Mouse (Mus musculus) c-Kit-positive CD71-positive TER-119-positive erythroid progenitor cells, embryonic 14.5 days (primary cell): ENCODE data around the gene Trmt44.

Source experiments
- DNase-seq: peaks from one replicate; pipeline ENCODE4 v3.0.0-alpha.2; 2013; ENCODE audit warnings: low spot score

The Trmt44 gene

DNA sequence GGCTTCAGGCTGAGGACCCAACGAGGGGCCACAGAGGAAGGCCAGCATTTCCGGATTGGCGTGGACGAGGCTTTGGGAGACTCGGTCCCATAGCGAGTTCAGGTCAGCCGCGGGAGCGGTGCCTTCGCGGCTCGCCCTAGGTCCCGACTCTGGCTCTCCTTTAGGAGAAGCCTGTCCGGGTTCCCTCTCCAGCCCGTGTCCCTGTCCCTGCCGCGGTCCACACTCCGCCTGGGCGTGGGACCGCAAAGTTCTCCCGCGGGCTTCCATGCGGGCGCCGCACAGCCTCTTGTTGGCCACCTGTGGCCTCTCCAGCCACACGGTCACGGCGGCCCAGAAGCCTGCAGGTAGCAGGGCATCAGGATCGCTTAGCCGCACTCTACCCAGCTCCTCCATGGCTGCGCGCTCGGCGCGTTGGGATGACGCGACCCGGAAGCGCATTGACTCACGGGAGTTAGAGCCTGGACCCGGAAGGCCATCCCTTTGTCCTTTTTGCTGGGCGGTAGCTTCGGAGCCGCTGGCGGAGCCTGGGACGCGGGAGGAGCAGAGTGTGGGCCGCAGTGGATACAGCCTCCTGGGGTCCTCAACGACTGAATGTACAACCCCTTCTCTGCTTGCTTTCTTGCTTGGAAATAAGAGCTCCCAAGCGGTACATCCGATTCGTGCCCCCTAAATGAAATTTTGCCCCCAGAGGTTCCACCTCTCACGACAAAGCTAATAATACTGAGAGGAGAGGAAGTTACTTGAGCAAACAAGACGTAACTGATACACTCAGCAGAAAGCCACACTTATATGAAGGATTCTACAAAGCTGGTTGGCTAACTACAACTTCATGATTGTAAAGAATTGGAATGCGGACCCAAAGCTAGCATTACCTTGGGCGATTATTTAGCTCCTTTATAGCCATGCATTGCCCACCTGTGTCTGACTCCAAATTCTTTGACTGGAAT, at the start of gene Trmt44:
Gene Trmt44, minus strand, starts transcription at position 418 of the 947 bp plus-strand sequence.
- peak; percentile 78 for DNase-seq

DNA sequence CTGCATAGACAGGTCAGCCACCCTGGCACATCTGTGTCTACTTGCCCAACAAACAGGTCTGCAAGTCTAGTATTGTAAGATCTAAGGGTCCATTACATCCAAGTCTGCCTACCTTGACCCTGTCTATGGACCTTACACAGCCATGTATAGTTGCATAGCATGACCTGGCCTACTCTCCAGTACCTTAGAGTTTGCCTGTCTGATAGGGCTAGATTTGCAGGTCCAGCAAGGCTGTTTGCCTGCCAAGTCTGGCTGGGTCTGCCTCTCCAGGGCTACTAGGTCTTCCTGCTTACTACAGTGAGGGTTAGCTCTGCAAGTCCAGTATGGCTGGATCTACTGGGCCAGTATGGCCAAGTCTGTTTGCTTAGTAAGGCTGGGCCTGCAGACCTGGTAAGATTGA, 49.0 kb upstream of the Trmt44 start:
- DNase-seq = no peak

DNA sequence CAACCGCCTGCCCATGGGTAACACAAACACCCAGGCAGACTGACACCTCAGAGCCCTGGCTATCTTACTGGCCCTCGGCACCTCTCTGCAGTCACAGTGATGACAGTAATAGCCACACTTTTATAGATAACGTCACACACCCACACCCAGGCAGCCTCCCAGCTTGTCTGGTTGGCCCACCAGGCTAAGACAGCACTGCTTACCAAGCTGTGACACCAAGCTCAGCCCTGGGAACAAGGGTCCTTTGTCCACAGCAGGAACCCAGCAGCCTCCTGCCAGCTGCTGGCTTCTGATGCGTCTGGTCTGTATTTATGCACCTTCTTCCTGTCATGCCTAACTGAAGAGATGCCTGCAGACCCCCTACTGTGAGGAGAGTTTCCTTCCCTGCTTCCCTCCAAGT, 46.2 kb upstream of the Trmt44 start:
- DNase-seq = no peak

DNA sequence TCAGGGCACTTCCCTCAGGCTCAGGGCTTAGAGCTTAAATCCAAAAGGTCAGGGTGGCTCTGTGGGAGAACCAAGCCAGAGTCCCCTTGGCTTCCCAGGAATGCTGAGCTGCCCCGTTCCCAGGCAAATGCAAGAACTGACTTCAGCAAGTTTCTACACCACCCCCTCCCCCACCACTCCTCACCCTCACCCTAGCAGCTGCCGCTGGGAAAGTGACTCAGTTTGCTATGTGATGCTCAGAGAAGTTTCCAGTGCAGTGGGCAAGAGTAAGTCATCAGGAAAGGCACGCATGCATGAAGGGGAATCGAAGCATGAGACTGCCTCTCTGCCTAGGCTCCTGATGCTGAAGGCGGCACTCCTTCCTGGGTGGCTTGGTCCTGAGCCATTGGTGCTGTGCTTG, 42.1 kb upstream of the Trmt44 start:
- DNase-seq = no peak

DNA sequence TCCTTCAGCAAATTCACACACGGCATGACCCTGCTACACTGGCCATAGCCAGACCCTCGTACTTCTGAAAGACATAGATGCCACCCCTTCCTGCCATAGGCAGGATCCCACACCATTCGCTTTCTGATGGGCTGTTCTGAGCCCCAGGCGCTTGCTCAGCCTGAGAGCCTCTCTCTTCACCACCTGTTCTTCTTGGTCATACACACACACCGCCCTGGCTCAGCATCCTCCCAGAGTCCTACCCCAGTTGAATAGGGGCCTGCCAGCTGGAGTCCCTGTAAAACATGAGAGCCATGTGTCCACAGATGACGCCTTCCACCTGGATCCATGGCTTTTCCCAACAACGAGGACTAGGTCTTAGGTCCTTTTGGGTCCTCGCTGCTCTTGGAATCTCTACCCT, 37.9 kb upstream of the Trmt44 start:
- DNase-seq = no peak

DNA sequence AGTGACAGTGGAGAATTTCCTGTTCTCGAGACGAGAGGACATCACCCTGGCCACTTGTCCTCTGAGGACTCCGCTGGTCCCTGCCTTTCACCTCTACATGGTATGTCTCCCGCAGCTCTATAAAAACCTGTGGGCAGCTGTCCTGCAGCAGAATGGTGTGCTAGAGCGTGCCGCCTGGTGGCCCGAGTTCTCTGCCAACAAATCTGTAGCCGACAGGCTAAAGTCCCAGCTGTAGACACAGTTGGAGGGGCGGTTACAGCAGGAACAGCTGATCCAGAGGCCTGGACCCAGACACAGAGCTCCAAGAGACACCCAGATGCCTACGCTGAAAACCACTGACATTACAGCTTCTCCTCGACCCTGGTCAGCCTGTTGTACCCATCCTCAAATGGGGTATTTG, 37.0 kb upstream of the Trmt44 start:
- no peak for DNase-seq

DNA sequence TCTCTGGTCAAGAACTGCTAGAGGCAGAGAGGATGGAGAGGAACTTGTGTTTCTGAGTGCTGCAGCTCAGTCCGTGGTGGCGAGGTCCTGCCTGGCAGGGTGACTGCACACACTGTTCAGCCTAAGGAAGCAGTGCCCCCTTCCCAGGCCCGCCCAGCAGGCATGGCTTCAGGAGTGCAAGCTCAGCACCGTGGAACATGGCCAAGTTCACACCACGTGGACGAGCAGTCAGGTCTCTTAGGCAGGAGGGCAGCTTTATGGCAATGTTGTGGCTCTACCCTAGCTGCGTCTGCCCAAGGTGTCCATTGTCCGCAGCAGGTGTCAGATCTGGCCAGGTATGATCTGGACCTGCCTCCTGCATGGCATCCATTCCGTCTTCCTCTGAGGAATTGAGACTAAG, 36.3 kb upstream of the Trmt44 start:
- DNase-seq = no peak

DNA sequence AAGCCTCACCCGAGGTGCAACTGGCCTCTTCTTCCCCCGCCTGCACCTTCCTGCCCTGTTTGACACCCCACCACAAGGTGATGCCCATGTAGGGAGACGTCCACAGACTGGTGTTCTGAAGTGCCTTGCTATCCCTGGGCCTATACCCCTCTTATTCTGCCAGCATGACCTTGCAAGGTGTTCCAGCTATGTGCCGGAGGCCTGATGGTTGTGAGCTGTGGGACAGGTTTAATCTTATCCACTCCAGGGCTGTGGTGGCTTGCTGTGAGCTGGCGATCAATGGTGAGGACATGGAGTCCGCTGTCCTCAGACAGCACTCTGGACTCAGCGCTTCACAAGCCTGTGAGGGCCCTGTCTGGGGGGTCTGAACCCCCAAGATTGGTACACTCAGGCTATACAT, 35.5 kb upstream of the Trmt44 start:
- no peak for DNase-seq

DNA sequence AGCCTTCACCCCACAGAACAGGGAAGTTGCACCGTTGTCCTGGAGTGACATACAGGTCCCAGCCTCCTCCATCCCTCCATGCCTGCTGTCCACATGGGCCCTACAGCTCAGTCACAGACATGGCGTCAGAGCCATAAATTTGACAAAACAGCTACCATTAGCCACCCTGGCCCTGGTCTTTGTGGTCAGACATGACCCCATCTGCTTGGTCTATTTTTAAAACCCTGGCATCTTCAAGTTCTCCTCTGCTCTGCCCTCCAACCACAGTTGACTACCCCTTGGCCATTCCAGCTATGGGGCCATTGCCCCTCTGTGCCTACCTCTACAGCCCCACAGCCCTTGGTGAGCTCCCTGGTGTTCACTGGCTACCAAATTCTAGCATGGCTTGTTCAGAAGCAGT, 35.1 kb upstream of the Trmt44 start:
- no peak for DNase-seq

DNA sequence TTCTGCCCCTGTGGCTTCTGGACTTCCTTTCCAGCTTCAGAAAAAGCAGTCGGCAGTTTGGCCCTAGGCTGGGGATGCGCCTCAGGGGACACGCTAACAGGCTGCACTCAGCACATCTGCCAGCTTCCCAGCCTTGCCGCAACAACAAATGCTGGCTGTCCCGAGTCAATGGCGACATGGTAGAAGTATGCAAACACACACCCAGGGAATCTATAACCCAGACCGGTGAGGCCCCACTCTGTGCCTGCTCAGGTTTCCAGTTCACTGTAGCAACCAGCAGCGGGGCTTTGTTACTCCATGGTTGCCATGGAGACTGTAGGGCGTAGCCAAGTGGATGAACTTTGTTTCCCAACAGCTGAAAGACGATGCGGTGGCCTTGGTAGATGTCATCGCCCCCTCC, 34.5 kb upstream of the Trmt44 start:
- no peak for DNase-seq

DNA sequence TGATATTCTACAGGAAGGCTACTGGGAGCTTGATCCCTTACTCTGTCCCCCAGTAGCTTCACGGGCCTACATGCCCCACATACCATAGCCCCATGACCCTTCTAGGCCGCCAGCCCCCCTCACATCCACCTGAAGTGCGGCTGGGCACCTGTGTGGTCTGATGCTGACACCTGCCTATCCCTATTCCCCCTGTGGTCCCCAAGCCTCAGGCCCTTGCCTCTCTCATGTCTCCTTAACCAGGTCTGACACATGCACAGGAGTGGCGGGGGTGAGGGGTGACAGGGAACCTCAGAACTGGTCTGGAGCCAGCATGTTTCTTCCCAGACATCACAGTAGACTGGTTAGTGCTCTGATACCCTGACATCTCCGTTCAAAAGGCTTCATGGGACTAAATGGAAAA, 33.7 kb upstream of the Trmt44 start:
- DNase-seq = no peak

DNA sequence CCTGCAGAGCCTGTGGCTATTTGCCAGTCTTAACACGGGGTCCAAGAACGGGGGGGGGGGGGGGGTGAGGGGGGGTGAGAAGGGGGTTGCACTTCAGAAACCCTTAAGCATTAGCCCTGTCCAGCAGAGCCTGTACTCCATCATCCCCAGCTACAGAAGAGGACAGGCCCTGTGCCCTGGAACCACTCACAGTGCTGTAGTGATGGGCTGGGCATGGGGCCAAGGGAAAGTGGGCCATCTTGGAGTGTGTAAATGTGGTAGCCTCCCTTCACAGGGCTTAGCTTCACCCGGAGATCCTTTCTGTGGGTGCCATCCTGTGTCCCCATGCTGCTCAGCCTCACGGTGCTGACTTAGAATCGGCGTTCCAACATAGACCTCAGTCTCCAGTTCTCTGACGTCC, 32.9 kb upstream of the Trmt44 start:
- DNase-seq = no peak

DNA sequence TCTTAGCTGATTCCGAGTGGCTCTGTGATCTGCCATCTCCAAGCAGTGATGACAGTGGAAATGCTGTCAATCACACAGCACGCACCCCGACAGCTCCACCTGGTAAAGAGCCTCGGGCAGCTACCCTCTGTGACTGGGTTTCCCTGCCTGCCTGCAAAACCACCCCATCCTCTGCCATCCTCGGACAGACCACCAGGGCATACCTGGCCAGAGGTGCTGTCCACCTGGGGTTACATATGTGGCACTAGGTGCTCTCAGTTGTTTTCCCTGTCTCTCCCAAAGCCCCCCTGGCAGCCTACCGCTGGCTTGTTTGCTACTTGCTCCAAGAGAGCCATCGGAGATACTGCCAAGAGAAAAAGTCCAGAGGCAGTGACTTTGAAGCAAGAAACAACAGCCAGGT, 31.9 kb upstream of the Trmt44 start:
- DNase-seq = no peak

DNA sequence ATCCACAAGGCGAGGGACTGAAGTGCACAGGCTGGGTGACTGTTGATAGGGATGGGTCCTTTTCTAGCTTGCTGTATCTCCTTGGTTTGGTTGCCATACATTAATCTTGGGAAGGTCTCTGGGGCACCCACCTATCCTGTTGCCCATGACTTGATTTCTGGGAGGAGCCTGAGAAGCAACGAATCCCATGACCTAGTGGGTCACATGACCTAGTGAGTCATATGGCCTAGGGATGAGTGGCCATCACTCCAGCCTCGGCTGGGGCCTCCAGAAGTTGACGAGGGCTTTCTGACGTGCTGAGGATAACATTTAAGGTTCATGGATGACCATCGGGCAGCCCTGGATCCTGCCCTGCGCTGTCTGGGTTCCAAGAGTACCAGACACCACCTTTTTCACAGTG, 30.5 kb upstream of the Trmt44 start:
- no peak for DNase-seq

DNA sequence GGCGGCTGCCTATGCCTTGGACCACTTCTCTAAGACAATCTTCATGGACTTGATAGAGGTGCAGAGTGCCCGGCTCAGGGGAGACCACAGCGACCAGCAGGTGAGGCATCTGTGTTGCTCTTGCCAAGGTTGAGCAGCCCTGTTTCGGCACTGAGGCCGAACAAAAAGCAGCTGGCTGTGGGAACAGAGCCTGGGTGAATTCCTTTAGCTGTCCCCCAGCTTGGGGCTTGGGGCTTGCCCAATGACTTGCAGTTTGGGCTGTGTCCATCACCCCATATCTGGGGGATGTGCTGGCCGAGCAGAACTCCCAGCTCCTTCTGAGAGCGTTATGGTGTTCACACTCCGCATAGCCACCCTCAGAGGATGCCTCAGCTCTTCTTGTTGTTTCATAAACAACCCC, 26.7 kb upstream of the Trmt44 start:
- DNase-seq = no peak

DNA sequence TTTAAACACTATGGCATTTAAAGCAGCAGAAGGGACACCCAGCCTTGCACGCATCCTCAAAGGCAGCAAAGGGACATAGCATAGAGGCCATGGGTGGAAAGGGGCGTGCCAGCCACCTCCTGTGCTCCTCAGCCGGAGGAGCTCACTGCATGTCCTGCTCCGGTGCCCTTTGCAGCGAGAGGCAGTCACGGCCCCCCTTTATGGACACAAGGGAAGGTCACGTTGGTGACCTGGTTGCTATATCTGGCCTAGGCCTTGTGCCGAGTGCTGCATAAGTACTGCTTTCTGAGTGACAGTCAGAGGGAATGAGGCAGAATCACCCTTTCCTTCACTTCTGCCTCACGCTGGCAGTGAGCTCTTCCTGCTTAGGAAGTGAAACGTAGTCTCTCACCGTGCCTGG, 25.4 kb upstream of the Trmt44 start:
- no peak for DNase-seq

DNA sequence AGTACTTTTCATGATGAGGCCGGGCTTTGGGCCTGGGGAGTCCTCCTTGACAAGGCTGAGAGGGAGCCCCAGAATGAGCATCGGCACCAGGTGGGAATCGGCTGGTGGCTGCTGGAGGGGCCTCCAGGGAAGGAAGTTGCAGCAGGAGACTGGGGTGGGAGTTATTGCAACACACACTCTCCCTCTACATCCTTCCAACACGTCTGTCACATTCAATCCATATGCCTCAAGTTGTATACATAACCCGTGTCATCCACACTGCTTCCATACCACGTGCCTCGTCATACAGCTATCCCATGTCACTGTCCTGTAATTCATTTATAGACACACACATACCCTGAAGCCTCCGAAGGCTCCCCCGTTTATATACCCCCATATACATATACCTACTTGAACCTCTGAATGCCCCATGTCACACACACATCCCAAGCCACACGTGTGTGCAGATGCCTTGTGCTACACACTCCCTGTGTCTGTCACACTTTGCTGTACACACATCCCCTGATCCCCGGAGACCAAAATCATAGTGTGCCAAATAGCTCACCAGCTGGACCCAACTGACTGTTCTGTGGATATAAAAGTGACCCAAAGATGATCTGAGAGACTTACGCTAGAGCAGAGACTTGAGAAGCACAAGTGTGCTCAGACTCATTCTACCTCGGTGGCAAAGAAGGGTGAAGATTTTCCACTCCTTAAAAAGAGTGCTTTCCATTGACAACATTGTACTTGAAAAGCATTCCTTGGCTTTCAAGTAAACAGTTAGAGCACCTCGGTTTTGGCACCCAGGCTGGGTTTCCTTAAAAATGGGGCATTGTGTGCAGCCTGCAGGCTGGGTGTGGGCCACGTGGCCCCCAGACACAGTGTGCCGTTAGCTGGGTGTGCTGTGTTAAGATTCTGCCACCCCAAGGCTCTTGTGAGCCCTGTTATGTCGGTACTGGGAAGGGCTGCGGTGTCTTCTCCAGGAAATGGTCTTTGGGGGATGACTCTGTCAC, 21.6 kb upstream of the Trmt44 start:
- no peak for DNase-seq

DNA sequence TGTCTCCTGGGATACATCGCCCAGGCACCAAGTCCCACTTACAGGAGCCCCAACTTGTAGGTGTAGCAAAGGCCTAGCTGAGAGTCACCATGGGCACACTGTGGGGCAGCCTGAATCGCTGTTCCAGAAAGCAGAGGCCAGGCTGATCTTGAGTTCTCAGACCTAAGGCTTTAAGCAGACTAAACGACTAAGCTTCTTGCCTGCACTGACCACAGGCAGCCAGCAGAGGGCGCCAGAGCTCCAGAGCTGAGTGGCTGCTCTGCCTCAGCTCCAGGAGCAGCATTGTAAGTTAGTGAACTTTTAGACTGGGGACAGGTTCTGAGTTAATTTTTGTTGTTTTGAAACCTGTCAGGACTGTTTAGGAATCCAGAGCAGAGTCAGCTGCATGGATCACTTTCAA, 20.8 kb upstream of the Trmt44 start:
- peak; percentile 63 for DNase-seq

DNA sequence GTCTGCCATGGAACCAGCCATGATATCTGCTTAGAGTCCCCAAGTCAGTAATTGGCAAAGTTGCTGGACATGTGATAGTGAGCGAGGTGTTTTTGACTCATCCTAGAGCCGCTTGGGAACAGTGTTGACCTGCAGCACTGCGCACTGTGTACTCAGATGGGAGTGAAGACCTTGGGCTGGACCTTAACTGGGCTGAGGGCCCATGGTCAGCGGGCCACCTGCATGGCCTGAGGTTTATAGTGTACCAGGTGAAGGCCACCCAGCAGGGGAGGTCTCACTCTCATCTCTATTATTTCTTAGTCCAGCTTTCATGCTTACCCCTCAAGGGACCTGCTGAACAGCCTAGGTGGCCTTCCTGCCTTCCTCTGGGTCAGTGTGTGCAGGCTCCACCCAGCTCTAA, 19.9 kb upstream of the Trmt44 start:
- DNase-seq = no peak

DNA sequence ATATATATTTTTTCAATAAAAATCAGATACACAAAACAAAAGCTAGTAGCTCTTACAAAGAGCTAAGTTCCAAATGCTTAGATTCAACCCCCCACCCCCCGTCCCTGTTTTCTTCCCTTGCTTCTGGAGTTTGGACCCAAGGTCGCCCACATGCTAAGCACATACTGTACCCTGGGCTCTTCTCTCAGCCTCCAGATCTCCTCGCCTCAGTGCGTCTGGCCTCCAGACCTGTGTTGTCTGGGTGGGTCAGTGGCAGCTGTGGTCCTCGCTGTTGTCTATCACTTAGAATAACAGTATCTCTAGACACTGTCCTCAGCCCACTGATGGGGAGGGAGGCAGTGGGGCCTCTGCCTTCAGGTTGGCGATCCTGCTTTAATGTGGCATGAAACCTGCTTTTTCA, 18.4 kb upstream of the Trmt44 start:
- no peak for DNase-seq

DNA sequence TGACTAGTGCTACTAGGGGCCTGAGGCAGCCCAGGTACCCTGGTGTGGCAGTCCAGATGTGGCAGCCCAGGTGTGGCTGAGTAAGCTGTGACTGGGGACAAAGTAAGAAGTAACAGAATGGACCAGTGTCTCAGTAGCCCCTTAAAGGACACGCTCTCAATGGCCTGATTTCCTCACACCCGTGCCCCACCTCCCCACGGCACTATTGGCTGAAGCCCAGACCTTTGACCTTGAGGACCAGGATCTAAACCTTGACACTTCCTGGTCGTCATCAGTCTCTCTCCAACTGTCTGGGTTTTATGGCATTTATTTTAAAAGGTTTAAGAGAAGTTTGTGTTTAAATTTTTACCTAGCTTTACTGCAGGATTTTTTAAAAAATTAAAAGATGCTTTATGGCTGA, 18.0 kb upstream of the Trmt44 start:
- DNase-seq = no peak

DNA sequence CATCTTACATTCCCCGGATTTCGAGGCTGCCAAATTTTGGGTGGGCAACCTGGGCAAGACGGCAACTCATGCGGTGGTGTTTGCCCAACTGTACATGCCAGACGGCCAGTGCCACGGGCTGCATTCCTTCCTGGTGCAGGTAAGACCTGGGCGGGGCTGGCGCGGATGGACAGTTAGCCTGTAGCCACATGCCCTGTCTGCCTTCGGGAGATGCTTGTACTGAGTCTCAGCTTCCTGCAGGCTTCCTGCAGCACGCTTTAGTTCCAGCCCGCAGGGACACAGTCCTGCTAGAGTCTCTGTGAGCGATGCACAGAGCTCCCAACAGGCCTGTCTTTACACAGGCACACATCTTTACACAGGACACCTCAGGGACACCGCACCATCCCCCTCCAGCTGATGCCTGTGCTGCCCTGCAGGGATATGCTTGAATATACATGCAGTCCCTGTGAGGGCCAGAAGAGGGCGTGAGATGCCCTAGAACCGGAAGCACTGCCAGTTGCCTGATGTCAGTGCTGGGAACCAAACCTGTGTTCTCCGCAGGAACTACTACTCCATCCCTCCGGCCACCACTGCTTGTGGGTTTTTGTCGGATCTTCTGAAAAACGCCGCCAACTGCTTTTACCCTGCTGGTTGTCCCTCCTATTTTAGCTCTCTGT, 17.3 kb upstream of the Trmt44 start:
- DNase-seq = no peak
